Mouse (Mus musculus): ENCODE data around the gene Foxa3.

DNA sequence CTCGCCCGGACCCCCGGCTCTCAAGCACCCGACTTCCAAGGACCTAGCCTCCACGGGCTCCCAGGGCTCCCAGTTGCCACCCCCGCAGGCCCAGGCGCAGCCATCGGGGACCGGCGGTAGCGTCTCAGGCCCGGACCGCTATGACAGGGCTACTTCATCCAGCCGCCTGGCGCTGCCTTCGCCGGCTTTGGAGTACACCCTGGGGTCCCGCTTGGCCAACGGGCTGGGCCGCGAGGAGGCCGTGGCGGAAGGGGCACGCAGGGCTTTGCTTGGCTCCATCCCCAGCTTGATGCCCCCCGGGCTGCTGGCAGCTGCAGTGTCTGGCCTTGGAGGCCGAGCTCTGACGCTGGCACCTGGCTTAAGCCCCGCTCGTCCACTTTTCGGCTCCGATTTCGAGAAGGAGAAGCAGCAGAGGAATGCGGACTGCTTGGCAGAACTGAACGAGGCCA lies 18.7 kb downstream of the Foxa3 start:
- TF ChIP-seq TAL1 (IDR thresholded peaks at IDR 0.05; ENCODE audit: low read length): no peak
- no peak for TF ChIP-seq GATA1 (IDR thresholded peaks at IDR 0.05; ENCODE audit: low read length)

Measured in erythroblast, embryonic 14.5 days (primary cell).